Mouse (Mus musculus) c-Kit-positive CD71-positive TER-119-negative erythroid progenitor cells, embryonic 14.5 days (primary cell): ENCODE data around the gene Fgd6.

Experiments
- DNase-seq: peaks from one replicate; pipeline ENCODE4 v3.0.0-alpha.2; 2013; ENCODE audit warnings: low read depth

The Fgd6 gene

GRCm38 (mm10) chr10:94035658-94036374 is at the start of gene Fgd6, which contains the start of gene Vezt:
Fgd6 (plus strand) TSS chr10:94036001.
Vezt (minus strand) TSS chr10:94035817.
- peak; percentile 100 for DNase-seq

- DNase-seq: no peak
Observed at GRCm38 (mm10) chr10:93994136-93994535, 41.7 kb upstream of the Fgd6 start.

DNA sequence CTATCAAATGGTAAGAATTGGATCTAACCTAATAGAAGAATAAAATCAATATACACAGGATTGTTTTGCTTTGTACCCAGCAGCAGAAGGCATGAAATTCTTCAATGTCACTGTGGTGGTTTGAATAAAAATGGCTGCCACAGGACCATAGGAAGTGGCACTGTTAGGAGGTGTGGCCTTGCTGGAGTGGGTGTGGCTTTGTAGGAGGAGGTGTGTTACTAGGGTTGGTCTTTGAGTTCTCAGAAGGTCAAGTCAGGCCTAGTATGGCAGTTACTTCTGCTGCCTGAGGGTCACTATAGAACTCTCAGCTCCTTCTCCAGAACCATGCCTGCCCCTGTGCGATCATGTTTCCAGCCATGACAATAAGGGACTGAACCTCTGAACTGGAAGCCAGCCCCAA is 40.7 kb upstream of the Fgd6 start:
- peak; percentile 14 for DNase-seq

DNA sequence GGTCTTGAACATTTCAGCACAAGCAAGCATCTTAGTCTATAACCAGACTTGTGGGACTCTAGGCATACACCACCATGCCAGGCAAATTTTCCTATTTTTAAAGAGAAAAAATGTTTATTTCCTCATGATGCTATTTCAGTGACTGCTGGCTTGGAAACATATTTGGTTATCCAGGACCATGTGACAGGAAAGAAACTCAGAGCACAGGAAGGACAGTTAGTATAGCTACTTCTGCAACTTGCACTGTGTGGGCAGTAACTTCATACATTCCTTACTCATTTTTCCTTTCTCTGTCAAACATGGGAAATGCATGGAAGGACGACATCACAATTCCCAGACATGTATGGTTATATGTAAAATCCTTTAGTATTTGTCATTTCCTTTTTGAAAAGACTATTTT is 36.4 kb upstream of the Fgd6 start:
- DNase-seq: no peak

- no peak for DNase-seq
Observed at GRCm38 (mm10) chr10:94000223-94000622, 35.6 kb upstream of the Fgd6 start.

- DNase-seq: no peak
Observed at GRCm38 (mm10) chr10:94008356-94008755, 27.4 kb upstream of the Fgd6 start.

DNA sequence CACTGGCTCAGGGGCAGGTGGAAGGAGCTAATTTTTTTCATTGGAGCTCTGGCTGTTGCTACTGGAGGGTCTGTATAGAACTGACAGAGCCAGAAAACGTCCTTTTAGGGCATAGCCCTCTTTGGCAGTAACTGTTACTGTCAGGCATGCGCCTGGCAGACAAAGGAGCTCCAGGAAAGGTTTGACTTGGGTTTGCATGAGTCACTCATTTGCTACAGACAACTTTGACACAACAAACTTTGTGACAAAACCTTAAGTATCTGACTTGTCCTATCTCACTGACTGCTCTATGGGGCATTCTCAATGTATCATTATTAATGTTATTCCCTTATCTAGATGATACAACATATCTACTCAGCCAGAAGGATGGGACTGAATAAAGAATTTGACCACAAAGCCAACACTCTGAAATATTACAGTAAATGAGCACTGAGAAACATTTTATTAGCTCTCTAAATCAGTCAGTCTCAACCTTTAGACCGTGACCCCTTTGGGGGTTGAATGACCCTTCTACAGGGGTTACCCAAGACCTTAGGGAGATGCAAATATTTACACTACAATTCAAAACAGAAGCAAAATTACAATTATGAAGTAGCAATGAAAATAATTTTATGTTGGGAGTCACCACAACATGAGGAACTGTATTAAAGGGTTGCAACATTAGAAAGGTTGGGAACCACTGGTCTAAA is 25.7 kb upstream of the Fgd6 start:
- no peak for DNase-seq

GRCm38 (mm10) chr10:94011024-94011423 is 24.8 kb upstream of the Fgd6 start:
- no peak for DNase-seq

GRCm38 (mm10) chr10:94013196-94013595 is 22.6 kb upstream of the Fgd6 start:
- DNase-seq: peak; percentile 77

GRCm38 (mm10) chr10:94014200-94014599 is 21.6 kb upstream of the Fgd6 start:
- DNase-seq: no peak

DNA sequence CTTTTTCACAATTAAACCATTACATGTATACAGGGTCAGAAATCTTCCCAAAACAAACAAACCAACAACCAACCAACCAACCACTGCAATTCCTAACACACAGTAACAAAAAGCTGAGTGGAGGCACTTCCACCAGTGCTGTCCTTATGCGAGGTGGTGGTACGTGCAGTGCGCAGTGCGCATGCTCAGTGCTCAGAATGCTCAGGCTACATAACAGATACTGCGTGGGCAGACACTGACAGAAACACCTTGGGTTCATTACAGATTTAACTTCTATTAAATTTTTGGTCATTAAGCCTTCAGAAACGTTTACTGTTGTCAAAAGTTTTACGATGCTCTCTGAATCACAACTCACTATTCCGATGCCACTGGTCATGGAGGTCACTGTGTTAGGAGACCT is 18.3 kb upstream of the Fgd6 start:
- no peak for DNase-seq

GRCm38 (mm10) chr10:94020587-94020986 is 15.2 kb upstream of the Fgd6 start:
- peak; percentile 51 for DNase-seq

- no peak for DNase-seq
Observed at GRCm38 (mm10) chr10:94021059-94021458, 14.7 kb upstream of the Fgd6 start.

GRCm38 (mm10) chr10:94025079-94025478 is 10.7 kb upstream of the Fgd6 start:
- no peak for DNase-seq

GRCm38 (mm10) chr10:94028493-94028892 is 7.3 kb upstream of the Fgd6 start:
- no peak for DNase-seq

DNA sequence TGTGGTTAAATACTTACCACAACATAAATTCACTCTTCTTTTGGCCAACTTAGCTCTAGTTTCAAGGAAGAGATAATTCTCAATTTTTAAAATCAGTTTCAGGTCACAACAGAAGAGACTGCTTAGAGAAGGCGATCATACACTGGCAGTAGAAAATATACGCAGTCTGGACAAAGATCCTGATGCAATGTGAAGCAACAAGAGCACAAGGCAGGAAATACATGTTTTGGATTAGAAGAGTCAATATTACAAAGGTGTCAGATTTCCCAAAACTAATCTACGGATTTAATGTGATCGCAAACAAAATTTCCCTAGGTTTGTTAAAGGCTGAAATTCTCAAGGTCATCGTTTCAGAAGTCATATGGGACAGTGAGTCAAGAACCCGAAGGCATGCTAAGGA is 4.6 kb upstream of the Fgd6 start:
- DNase-seq: no peak

DNA sequence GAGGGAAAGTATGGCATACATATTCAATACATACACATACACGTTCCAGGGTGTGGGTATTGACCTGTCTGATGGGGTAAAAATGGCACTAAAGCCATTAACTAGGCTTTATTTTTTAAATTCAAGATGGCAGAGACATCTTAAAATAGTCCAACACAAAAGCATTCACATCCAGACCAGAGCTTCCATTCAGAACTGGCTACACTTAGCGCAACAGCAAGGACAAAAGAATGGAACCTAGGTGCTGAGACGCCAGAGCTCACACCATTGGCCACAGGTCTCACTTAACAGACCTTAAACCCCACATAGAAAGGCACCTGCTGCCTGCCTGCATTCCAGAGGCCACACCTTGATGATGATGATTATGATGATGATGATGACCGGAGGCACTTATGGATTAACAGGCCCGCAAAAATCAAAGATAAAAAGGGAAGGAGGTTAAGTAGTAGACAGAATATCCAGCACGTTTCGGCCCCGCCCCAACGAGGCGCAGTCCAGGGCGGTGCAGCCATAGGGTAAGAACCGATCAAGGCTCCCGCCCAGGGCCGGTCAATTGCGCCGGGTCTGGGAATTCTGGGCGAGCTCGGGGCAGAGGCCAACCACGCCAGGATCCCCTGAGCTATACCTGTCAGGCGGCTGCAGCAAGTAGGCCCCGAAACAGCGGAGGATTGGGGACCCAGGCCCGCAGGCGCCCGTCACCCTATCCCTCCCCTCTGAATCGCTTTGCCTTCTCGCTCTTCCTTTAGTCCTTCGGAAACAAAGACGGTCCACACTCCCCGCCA is 734 bp upstream of the Fgd6 start:
- DNase-seq: peak; percentile 66

DNA sequence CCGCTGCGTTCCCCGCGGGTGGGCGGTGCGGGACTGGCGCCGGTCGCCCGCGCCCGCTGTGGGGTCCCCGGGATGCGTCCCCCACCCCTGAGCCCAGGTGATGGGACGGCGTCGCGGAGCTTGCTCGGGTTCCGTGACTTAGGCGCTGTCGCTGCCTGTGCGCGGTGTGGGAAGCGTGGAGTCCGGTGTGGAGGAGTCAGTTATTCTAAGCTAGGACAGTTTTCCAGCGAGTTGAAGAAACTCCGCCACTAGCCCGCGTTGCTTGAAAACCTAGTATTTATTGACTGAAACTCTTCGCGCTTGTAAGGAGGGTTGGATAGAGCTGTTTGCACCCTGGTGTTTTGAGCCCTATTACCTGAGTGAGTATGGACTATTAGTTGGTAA is 566 bp downstream of the Fgd6 start:
- peak; percentile 15 for DNase-seq

DNA sequence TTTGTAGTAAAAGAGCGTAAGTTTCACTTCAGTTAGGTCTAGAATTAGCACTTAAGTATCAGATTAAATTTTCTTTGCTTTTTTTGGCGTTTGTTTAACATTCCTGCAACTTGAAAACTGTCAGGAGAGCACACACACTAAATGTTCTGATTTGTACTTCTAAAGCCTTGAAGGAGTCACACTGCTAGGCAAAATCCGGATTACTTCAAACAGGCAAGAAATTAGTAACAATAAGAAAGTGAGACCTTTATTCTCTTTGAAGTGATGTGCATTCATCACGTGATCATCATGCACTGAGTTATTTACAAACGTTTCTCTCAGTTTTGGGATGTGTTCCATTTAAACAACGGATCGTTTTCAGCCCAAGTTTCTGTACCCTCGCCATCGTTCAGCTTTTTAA is 1.4 kb downstream of the Fgd6 start:
- no peak for DNase-seq

- no peak for DNase-seq
Observed at GRCm38 (mm10) chr10:94037596-94037995, 1.8 kb downstream of the Fgd6 start.

DNA sequence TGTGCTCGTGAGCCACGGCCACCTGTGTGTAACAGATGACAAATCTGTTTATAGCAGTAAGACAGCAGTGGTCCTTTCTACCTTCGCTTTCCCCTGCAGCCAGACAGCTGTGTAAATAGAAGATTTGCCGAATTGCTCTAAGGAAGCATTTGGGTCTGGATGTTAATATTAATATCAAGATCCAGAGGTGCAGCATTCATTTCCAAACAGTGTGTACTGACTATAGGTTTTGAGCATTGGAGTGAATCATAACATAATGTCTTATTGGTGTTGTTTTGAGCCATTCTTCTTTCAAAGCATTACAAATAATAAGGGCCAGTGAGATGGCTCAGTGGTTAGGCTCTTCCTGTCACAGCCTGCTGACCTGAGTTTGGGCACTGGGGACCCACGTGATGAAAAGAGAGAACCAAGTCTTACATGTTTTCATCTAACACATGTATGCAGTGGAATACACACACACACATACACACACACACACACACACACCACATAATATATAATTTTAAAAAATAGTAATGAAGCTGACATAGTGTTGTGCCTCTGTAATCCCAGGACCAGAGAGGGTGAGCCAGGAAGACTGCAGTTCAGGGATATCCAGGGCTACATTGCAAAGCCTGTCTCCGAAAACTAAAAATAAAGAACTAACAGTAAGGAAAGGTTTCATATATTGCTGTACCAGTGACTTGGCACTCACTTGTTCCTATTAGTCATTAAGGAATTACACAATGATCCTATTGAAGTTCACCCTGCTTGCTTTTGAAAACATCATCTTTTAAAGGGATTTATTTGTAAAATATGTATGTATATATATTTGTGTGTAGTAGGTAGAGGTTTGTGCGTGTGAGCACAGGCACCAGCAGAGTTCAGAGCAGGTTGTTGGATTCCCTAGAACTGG is 2.8 kb downstream of the Fgd6 start:
- DNase-seq: no peak

GRCm38 (mm10) chr10:94043908-94044307 is 8.1 kb downstream of the Fgd6 start:
- DNase-seq: no peak
